Mouse (Mus musculus): ENCODE results near the gene Hirip3. TPM values are rescaled to one million over a fixed set of nuclear protein-coding genes. Genes with fewer than 3 reads are reported as not detected.

The Hirip3 gene
- polyA plus RNA-seq (2015; fragmentation: Nextera tagmentation; extraction: Ambion mirVana) = 10.0 and 10.8 TPM in 2 replicates

- no peaks in the 10 kb centered on the region for H3K27me3 ChIP-seq (ENCODE audit: control insufficient read depth, insufficient read depth, low read depth, low read length)
- peaks cover 22% of the 10 kb centered on the region for H3K4me1 ChIP-seq (ENCODE audit: control insufficient read depth, low read depth, low read length)
- H3K9ac ChIP-seq (ENCODE audit: low read depth, low read length) = peak within 1 kb of the TSS; percentile 75
- peak within 1 kb of the TSS; percentile 76 for H3K27ac ChIP-seq (ENCODE audit: low read length)
- peak within 1 kb of the TSS; percentile 73 for H3K4me3 ChIP-seq (ENCODE audit: low read depth, low read length)
- WGBS (ENCODE audit: insufficient replicate concordance) = 1% methylated on average over 42 of the region's 42 CpGs
- ATAC-seq (ENCODE audit: low read depth) = peak; percentile 97
- no peaks in the 10 kb centered on the region for H3K9me3 ChIP-seq (replicated peaks; ENCODE audit: control insufficient read depth, low read length)
- peak within 1 kb of the TSS; percentile 98 for H3K4me2 ChIP-seq (ENCODE audit: low read depth, low read length)
- peaks cover 33% of the 10 kb centered on the region for H3K36me3 ChIP-seq (ENCODE audit: control insufficient read depth, insufficient read depth)
Observed at GRCm38 (mm10) chr7:126861429-126862130, at the start of gene Hirip3. Hirip3 (plus strand) TSS chr7:126861972.

- no peak overlapping the region for H3K4me2 ChIP-seq (ENCODE audit: low read depth, low read length)
- H3K27me3 ChIP-seq (ENCODE audit: control insufficient read depth, insufficient read depth, low read depth, low read length) = no peaks in the 10 kb centered on the region
- no peak for ATAC-seq (ENCODE audit: low read depth)
- H3K4me1 ChIP-seq (ENCODE audit: control insufficient read depth, low read depth, low read length) = no peaks in the 10 kb centered on the region
- no peaks in the 10 kb centered on the region for H3K36me3 ChIP-seq (ENCODE audit: control insufficient read depth, insufficient read depth)
- H3K9me3 ChIP-seq (replicated peaks; ENCODE audit: control insufficient read depth, low read length) = no peaks in the 10 kb centered on the region
- no peak overlapping the region for H3K27ac ChIP-seq (ENCODE audit: low read length)
- H3K4me3 ChIP-seq (ENCODE audit: low read depth, low read length) = no peak overlapping the region
- 54% methylated on average over 8 of the region's 8 CpGs for WGBS (ENCODE audit: insufficient replicate concordance)
- H3K9ac ChIP-seq (ENCODE audit: low read depth, low read length) = no peak overlapping the region
Observed at GRCm38 (mm10) chr7:126815726-126816222, 46.0 kb upstream of the Hirip3 start.

GRCm38 (mm10) chr7:126816494-126816893, 45.3 kb upstream of the Hirip3 start:
- no peak overlapping the region for H3K9ac ChIP-seq (ENCODE audit: low read depth, low read length)
- no peak overlapping the region for H3K4me2 ChIP-seq (ENCODE audit: low read depth, low read length)
- H3K4me3 ChIP-seq (ENCODE audit: low read depth, low read length) = no peak overlapping the region
- H3K9me3 ChIP-seq (replicated peaks; ENCODE audit: control insufficient read depth, low read length) = no peaks in the 10 kb centered on the region
- H3K4me1 ChIP-seq (ENCODE audit: control insufficient read depth, low read depth, low read length) = no peaks in the 10 kb centered on the region
- 67% methylated on average over 8 of the region's 8 CpGs for WGBS (ENCODE audit: insufficient replicate concordance)
- H3K36me3 ChIP-seq (ENCODE audit: control insufficient read depth, insufficient read depth) = no peaks in the 10 kb centered on the region
- no peaks in the 10 kb centered on the region for H3K27me3 ChIP-seq (ENCODE audit: control insufficient read depth, insufficient read depth, low read depth, low read length)
- no peak overlapping the region for H3K27ac ChIP-seq (ENCODE audit: low read length)
- ATAC-seq (ENCODE audit: low read depth) = no peak

GRCm38 (mm10) chr7:126817595-126817994, 44.2 kb upstream of the Hirip3 start:
- no peak overlapping the region for H3K27ac ChIP-seq (ENCODE audit: low read length)
- no peak for ATAC-seq (ENCODE audit: low read depth)
- H3K9me3 ChIP-seq (replicated peaks; ENCODE audit: control insufficient read depth, low read length) = no peaks in the 10 kb centered on the region
- H3K9ac ChIP-seq (ENCODE audit: low read depth, low read length) = no peak overlapping the region
- peaks cover 5% of the 10 kb centered on the region for H3K27me3 ChIP-seq (ENCODE audit: control insufficient read depth, insufficient read depth, low read depth, low read length)
- no peak overlapping the region for H3K4me2 ChIP-seq (ENCODE audit: low read depth, low read length)
- H3K4me3 ChIP-seq (ENCODE audit: low read depth, low read length) = no peak overlapping the region
- WGBS (ENCODE audit: insufficient replicate concordance) = 68% methylated on average over 7 of the region's 7 CpGs
- H3K36me3 ChIP-seq (ENCODE audit: control insufficient read depth, insufficient read depth) = no peaks in the 10 kb centered on the region
- H3K4me1 ChIP-seq (ENCODE audit: control insufficient read depth, low read depth, low read length) = no peaks in the 10 kb centered on the region

- Histone ChIP-seq H3K36me3 (ENCODE audit: control insufficient read depth, insufficient read depth) (no peaks in the 10 kb centered on the region), H3K9me3 (replicated peaks; ENCODE audit: control insufficient read depth, low read length) (no peaks in the 10 kb centered on the region), H3K27me3 (ENCODE audit: control insufficient read depth, insufficient read depth, low read depth, low read length) (peaks cover 15% of the 10 kb centered on the region), H3K9ac (ENCODE audit: low read depth, low read length) (no peak overlapping the region), H3K4me3 (ENCODE audit: low read depth, low read length) (no peak overlapping the region), H3K27ac (ENCODE audit: low read length) (no peak overlapping the region), H3K4me1 (ENCODE audit: control insufficient read depth, low read depth, low read length) (no peaks in the 10 kb centered on the region), H3K4me2 (ENCODE audit: low read depth, low read length) (no peak overlapping the region)
- no peak for ATAC-seq (ENCODE audit: low read depth)
- 15% methylated on average over 1 of the region's 1 CpGs for whole genome bisulfite sequencing (ENCODE audit: insufficient replicate concordance)
Observed at GRCm38 (mm10) chr7:126818818-126819217, 43.0 kb upstream of the Hirip3 start.

- Histone ChIP-seq H3K9ac (ENCODE audit: low read depth, low read length) (no peak overlapping the region), H3K27ac (ENCODE audit: low read length) (no peak overlapping the region), H3K27me3 (ENCODE audit: control insufficient read depth, insufficient read depth, low read depth, low read length) (peaks cover 21% of the 10 kb centered on the region), H3K9me3 (replicated peaks; ENCODE audit: control insufficient read depth, low read length) (no peaks in the 10 kb centered on the region), H3K4me3 (ENCODE audit: low read depth, low read length) (no peak overlapping the region), H3K4me2 (ENCODE audit: low read depth, low read length) (no peak overlapping the region), H3K36me3 (ENCODE audit: control insufficient read depth, insufficient read depth) (no peaks in the 10 kb centered on the region), H3K4me1 (ENCODE audit: control insufficient read depth, low read depth, low read length) (no peaks in the 10 kb centered on the region)
- 21% methylated on average over 7 of the region's 7 CpGs for WGBS (ENCODE audit: insufficient replicate concordance)
- no peak for ATAC-seq (ENCODE audit: low read depth)
Observed at GRCm38 (mm10) chr7:126821835-126822511, 39.8 kb upstream of the Hirip3 start.

GRCm38 (mm10) chr7:126822741-126823140, 39.0 kb upstream of the Hirip3 start:
- no peak overlapping the region for H3K4me2 ChIP-seq (ENCODE audit: low read depth, low read length)
- no peak overlapping the region for H3K4me3 ChIP-seq (ENCODE audit: low read depth, low read length)
- WGBS (ENCODE audit: insufficient replicate concordance) = 34% methylated on average over 9 of the region's 9 CpGs

GRCm38 (mm10) chr7:126823202-126823711, 38.5 kb upstream of the Hirip3 start:
- Histone ChIP-seq H3K9me3 (replicated peaks; ENCODE audit: control insufficient read depth, low read length) (no peaks in the 10 kb centered on the region), H3K4me2 (ENCODE audit: low read depth, low read length) (no peak overlapping the region), H3K36me3 (ENCODE audit: control insufficient read depth, insufficient read depth) (no peaks in the 10 kb centered on the region), H3K27me3 (ENCODE audit: control insufficient read depth, insufficient read depth, low read depth, low read length) (peaks cover 21% of the 10 kb centered on the region), H3K4me1 (ENCODE audit: control insufficient read depth, low read depth, low read length) (no peaks in the 10 kb centered on the region), H3K4me3 (ENCODE audit: low read depth, low read length) (no peak overlapping the region), H3K9ac (ENCODE audit: low read depth, low read length) (no peak overlapping the region), H3K27ac (ENCODE audit: low read length) (no peak overlapping the region)
- WGBS (ENCODE audit: insufficient replicate concordance) = 4% methylated on average over 17 of the region's 19 CpGs
- no peak for ATAC-seq (ENCODE audit: low read depth)

More at GRCm38 (mm10) chr7:126822741-126823140, 39.0 kb upstream of the Hirip3 start:
- Histone ChIP-seq H3K9me3 (replicated peaks; ENCODE audit: control insufficient read depth, low read length) (no peaks in the 10 kb centered on the region), H3K4me1 (ENCODE audit: control insufficient read depth, low read depth, low read length) (no peaks in the 10 kb centered on the region), H3K27me3 (ENCODE audit: control insufficient read depth, insufficient read depth, low read depth, low read length) (peaks cover 21% of the 10 kb centered on the region), H3K27ac (ENCODE audit: low read length) (no peak overlapping the region), H3K9ac (ENCODE audit: low read depth, low read length) (no peak overlapping the region), H3K36me3 (ENCODE audit: control insufficient read depth, insufficient read depth) (no peaks in the 10 kb centered on the region)
- ATAC-seq (ENCODE audit: low read depth) = no peak

- Histone ChIP-seq H3K27me3 (ENCODE audit: control insufficient read depth, insufficient read depth, low read depth, low read length) (peaks cover 21% of the 10 kb centered on the region), H3K36me3 (ENCODE audit: control insufficient read depth, insufficient read depth) (no peaks in the 10 kb centered on the region), H3K9me3 (replicated peaks; ENCODE audit: control insufficient read depth, low read length) (no peaks in the 10 kb centered on the region), H3K4me2 (ENCODE audit: low read depth, low read length) (no peak overlapping the region), H3K4me1 (ENCODE audit: control insufficient read depth, low read depth, low read length) (no peaks in the 10 kb centered on the region), H3K27ac (ENCODE audit: low read length) (no peak overlapping the region), H3K4me3 (ENCODE audit: low read depth, low read length) (no peak overlapping the region), H3K9ac (ENCODE audit: low read depth, low read length) (no peak overlapping the region)
- no peak for ATAC-seq (ENCODE audit: low read depth)
- 10% methylated on average over 10 of the region's 10 CpGs for WGBS (ENCODE audit: insufficient replicate concordance)
Observed at GRCm38 (mm10) chr7:126823940-126824339, 37.8 kb upstream of the Hirip3 start.
